Mouse (Mus musculus) heart, postnatal 25 days (tissue): ENCODE results near the gene Rpl41. TPM values are rescaled to one million over a fixed set of nuclear protein-coding genes. Genes with fewer than 3 reads are reported as not detected.
"Not testable (repeated sequence)": the region's sequence is repeated elsewhere in the genome, so short reads cannot be mapped to it uniquely, and the experiment has no call there.

Experiments used
- DNase-seq: peaks from one replicate; pipeline ENCODE4 v3.0.0; 2022; ENCODE audit warnings: low spot score
- intact Hi-C: fragments of 180-260 bp; cut with DNase I; formaldehyde crosslinking; loops from one replicate; pipeline ENCODE4 v1.15.1; 2025
- total RNA-seq, 2 experiments: library from RNA; stranded (reverse); gene quantifications; 2 replicates each; pipeline ENCODE4 v1.2.3; 2021

Gene Rpl41
- total RNA-seq, 2 experiments from 2014 or later: 1,495 to 1,582 TPM

DNA sequence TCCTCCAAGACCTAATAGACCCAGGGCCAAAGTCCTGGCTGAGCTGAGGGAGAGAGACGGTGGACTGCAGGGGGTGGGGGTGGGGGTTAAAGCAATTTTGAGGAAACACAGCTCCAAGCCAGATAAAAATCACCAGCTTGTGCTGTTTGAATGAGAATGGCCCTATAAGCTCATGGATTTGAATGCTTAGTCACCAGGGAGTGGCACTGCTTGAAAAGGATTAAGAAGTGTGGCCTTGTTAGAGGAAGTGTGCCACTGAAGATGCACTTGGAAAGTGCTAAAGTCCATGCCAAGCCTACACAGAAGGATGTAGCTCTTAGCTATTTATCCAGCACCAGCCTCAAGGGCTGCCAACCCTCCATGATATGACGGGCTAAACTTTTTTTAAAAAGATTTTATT lies 13.9 kb downstream of the Rpl41 start:
- intact Hi-C loops: loop anchor here (2.0 kb wide), 1 partner anchor 16 kb away; no protein-coding TSS in a partner anchor
- no peak for DNase-seq

DNA sequence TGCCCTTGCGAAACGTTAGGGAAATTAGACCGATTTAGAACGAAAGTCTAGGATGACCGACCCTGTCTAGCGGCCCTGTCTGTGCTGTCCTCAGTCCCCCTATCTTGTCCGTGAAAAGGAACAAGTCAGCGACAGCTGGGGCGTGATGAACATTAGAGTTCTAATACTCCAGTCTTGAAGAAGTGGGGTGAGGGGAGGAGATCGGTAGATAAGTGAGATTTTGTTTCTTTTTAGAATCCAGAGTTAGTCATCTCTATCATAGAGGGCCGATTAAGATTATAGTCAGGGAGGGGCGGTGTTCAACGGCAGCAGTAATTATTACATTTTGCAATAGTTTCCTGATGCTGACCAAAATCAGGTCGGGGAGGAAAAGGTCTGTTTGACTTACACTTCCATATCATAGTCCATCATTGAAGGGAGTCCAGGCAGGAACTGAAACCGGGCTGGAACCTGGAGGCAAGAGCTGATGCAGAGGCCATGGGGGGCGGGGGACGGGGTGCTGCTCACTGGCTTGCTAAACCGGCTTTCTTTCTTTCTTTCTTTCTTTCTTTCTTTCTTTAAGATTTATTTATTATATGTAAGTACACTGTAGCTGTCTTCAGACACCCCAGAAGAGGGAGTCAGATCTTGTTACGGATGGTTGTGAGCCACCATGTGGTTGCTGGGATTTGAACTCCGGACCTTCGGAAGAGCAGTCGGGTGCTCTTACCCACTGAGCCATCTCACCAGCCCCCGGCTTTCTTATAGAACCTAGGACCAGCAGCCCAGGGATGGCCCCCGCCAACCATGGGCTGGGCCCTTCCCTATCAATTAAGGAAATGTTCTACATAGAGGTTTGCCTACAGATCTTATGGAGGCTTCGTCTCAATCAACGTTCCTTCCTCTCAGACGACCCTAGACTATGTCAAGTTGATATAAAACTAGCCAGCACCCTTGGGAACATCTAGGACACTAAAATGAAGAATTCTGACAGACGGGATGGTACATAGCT lies 22.4 kb downstream of the Rpl41 start:
- intact Hi-C loops: loop anchor here (5.0 kb wide), 2 partner anchors 34 to 64 kb away; partner anchors contain the start of gene Myl6

DNA sequence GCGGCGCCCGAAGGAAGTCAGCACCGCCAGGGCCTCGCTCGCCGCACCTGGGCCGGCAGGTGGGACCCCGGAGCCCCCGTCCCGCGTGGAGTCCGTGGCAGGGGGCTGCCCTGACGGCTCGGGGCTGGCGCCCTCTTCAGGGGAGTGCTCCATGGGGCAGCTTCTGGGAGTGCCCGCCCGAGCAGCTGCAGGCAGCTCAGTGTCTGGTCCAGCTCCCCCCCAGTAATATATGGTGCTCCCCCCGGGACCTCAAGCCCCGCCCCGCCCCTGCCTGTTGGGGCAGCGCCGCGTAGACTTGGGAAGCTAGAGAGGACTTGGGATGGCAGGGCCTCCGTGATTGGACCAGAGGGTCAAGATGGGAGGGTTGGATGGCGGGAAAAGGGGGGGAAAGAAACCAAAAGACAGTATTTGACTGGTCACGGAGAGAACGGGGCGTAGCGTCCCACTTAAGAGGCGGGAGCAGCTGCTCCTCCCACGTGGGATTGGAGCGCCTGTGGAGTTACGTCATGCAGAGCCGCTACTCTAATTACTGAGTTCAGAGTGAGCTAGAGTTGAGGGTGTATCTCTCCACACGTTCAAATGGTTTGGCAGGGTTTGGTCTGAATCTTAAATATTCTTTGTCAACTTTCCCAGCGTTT lies 23.3 kb downstream of the Rpl41 start, which contains the start of gene Esyt1:
Gene Esyt1, minus strand, starts transcription at position 201 of the 638 bp plus-strand sequence.
- peak; percentile 95 for DNase-seq
- intact Hi-C loops: loop anchor here (5.0 kb wide), 2 partner anchors 33 to 63 kb away; partner anchors contain the start of gene Myl6

More for the DNA sequence above, 22.4 kb downstream of the Rpl41 start:
- DNase-seq: no peak

DNA sequence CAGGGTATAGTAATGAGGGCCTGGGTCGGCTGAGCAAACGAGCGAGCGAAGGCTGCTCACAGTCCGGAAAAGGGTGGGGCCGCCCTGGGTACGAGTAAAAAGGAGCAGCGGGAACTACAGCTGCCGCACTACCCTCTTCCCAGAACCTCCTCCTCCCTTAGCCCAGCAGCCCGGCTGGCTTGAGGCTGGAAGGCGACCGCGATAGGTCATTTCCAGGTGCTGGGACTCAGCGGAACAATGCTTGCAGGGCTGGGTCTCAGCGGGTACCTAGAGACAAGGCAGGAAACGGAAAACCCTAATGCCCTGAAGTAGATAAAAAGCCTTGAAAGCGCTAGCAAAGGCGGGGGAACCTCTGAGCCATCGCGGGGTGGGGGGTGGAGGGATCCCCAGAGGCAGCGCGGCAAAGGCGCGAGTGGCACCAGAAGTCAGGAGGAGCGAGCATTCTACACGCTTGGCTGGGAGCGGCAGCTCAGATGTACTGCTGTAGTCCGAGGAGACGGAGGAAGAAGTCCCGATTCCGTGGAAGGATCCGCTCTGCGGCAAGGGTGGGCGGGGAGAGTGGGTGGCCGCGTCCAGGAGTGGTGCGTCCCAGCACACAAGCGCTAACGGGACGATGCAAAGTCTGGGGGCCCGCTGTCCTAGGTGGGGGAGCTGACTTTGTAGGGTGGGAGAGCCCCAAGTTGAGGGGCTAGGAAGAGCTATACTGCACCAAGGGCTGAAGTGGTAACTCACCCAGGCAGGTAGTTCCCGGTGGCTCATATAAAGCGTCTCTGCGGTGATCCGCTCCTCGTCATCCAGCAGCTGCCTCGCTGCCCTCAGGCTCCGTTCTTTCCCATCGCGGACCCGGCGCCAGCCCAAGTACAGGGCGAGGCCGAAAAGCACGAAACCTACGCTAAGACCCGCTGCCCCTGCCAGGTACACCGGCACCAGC lies 24.1 kb downstream of the Rpl41 start:
- intact Hi-C loops: loop anchor here (5.0 kb wide), 2 partner anchors 33 to 63 kb away; partner anchors contain the start of gene Myl6

DNA sequence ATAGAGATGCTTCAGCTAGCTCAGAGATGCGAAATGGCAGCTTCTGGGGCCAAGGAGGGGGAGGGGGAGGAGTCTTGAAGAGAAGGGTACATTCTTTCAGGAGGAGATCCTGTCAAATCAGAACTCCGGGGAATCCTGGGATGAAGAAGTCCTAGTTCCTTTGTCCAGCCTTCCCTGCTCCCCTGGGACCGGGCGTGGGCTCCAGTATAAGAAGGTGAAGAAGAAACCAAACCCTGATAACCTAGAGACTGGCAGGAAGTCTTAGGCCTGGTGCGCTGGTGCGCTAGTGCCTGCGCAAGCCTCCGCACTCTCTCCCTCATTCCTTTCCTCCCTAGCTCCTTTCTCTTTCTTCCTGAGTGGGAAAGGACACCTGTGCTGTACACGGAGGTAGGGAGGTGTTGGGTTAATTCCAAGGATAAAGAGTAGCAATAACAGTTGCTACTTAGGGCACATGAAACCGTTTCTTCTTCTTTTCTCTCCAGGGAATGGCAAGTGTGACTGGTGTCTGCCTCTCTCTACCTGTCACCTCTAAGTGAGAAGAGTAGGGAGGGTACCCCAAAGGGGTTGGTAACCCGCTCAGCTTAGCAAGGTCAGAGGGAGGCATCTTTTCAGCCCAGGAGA lies 24.9 kb downstream of the Rpl41 start:
- DNase-seq: no peak
- intact Hi-C loops: no loop called here

More for the DNA sequence above, 24.1 kb downstream of the Rpl41 start:
- no peak for DNase-seq

DNA sequence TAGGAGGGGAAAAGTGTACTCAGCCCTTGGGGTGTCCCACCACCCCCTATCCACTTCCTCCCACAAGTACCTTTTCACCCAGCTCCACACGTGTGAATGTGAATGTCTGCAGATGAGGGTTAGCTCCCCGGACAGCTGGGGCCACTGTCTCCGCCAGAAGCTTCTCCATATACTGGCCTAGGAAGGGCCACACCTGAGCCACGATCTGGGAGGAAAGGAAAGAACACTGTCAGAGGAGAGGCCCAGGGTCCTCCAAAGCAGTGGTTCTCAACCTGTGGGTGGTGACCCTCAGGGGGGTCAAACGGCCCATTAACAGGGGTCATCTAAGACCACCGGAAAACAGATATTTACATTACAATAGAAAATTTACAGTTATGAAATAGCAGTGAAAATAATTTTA lies 26.8 kb downstream of the Rpl41 start:
- DNase-seq: no peak
- intact Hi-C loops: no loop called here

DNA sequence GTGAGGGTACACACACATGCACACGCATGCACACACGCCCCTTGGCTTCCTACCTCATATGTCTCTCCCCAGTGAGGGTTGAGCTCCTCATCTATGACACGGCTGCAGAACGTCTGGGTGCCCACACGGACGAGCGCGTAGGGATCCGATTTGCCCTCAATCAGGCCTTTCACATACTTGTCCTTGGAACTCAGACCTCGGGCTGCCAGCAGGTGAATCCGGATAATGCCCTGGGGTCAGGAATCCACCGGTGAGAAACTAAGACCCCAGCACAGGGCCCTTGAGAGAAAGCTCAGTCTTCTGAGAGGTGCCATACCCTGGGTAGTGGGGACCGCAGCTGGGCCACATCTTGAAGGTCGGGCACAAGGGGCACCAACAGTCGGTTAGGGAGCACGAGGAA lies 28.5 kb downstream of the Rpl41 start:
- intact Hi-C loops: no loop called here
- DNase-seq: no peak

DNA sequence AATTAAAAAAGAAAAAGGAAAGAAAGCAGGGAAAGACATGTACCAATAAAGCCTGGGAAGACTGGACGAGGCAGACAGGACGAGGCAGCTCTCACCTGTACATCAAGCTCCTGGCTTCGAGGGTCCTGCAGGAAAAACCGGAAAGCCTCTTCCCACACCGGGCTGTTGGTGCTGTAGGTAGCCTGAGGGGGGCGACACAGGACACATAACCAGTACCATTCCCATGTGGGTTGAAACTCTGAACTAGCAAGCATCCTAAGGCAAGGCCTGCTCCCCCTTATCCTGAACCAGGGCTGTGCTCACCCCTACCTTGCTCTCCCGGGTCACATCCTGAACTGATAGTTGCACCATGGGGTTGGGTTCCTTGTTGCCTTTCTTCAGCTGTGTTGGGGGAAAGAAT lies 30.3 kb downstream of the Rpl41 start:
- DNase-seq: no peak

DNA sequence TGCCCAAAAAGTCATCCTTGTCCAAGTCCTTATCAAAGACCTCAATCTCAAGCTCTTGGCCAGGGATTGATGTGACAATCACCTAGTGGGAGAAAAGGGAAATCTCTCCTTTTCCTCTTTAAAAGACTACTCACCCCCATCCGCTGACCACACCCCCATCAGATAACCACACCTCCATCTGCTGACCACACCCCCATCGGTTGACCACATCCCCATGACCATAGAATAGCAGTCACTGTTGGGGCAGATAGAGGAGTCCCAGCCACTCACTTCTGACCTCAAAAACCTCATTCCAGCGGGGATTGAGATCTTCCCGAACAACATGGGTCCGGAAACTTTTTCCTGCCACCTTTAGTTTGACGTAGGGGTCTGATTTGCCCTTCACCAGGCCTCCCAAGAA lies 32.4 kb downstream of the Rpl41 start:
- intact Hi-C loops: no loop called here
- DNase-seq: no peak

More for the DNA sequence above, 30.3 kb downstream of the Rpl41 start:
- intact Hi-C loops: loop anchor here (2.0 kb wide), 1 partner anchor 16 kb away; no protein-coding TSS in a partner anchor

DNA sequence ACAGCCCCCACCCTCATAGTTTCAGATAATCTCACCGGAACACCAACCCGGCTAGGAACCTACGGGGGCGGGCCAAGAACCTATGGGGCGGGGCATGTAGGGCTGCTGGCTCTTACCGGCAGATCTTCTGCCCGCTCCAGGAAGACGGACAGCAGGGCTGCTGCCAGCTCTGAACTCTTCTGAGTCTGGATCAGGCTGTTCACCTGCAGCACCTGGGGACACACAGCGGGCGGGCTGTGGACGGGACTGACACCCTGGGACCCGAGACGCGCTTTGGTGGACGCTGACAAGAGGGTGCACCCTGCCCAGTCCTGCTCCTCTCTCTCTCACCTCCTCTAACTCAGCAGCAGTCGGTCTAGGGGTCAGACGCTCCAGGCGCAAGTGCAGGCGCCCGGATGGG lies 33.1 kb downstream of the Rpl41 start:
- intact Hi-C loops: no loop called here
- DNase-seq: no peak

DNA sequence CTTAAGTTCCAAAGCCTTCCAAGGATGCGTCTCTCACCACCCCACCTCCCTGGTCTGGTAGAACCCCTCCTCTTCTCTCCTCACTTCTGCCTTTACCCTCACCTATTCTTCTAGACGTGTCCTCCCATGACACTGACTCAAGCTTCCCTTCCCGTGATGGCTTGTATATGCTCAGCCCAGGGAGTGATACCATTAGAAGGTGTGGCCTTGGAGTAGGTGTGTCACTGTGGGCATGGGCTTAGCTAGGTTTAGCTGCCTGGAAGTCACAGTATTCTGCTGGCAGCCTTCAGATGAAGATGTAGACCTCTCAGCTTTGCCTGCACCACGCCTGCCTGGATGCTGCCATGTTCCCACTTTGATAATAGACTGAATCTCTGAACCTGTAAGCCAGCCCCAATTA lies 34.1 kb downstream of the Rpl41 start:
- DNase-seq: no peak
- intact Hi-C loops: no loop called here

DNA sequence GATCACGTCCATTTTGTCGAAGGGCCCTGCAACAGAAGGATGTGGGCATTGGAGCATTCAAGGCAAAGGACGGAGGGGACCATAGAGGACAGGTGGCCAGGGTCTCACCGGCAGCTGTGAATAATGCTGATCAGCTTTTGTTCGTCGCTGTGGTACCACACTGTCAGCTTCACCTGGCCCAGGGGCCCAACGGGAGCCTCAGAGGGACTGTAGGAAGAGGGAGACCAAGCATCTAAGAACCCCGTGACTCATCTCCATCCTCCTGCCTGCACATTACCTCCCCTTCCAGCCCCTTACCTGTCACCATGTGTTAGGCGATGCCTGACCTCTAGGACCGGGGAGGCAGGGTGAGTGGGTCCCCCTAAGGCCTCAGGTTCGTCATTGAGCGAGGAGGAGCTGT lies 37.3 kb downstream of the Rpl41 start:
- intact Hi-C loops: no loop called here
- DNase-seq: no peak

DNA sequence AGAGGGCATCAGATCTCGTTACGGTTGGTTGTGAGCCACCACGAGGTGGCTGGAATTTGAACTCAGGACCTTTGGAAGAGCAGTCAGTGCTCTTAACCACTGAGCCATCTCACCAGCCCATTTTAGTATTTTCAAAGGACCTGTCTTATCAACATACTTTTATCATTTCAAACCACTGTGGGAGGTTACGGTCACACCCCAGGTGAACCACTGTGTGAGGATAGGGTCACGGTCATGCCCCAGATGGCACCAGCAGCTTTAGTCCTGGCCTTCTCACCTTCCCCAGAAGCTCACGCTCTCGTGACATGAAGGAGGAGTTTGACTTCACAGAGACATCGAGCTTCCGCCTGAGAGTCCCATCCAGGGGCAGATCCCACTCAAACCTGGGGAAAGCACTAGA lies 37.9 kb downstream of the Rpl41 start:
- intact Hi-C loops: no loop called here

DNA sequence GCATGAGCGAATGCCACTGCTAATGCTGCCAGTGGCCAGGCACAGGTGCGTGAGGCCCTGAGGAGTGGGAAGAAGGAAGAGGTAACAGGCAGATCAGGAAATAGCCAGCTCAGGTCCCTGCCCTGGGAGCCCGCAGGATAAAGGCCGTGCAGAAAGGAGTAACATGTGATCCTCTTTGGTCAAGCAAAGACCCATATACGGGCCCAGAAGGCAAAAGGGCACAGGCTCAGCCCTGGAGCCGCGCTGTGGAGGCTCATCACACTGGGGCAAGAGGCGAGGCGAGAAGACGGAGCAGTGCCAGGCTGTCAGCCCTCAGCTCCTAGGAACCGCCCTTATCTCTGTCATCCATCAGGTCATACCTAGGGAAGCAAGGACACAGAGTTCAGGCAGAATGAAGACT lies 38.8 kb downstream of the Rpl41 start:
- intact Hi-C loops: no loop called here
- DNase-seq: no peak

More for the DNA sequence above, 37.9 kb downstream of the Rpl41 start:
- DNase-seq: no peak

DNA sequence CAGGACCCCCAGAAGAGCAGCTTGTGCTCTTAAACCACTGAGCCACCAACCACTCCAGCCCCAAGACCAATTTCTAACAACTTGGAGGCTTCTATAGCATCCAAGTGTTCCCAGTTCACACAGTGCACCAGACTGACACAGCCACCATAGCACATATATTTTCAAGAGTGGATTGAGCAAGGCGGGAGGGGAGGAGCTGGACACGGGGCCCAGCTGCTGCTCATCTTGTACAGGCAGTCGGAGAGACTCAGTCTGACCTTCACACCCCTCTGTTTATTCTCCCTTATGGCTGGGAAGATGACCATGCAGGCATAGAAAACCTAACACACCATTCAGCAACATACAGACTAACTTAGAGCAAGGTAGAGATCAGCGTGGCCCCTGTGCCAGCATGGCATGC lies 39.3 kb downstream of the Rpl41 start:
- no peak for DNase-seq
- intact Hi-C loops: loop anchor here (5.0 kb wide), 1 partner anchor 32 kb away; no protein-coding TSS in a partner anchor

DNA sequence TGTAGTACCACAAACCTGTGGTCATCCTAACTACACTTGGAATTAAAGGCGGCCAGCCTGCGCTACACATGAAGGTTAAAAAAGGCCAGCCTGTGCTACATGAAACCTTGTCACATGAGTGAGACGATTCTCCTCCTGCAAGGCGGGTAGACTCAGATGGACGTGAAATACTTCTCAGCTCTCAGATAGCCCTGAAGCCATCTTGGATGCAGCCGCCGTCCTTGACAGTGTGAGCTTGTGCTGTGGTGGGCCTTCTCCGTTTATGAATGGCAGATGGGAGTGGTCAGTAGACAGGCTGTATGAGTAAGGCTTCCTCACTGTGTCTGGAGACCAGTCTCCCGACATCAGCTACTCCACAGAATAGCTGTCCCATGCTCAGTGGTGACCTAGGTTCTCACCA lies 39.9 kb downstream of the Rpl41 start:
- no peak for DNase-seq
- intact Hi-C loops: loop anchor here (5.0 kb wide), 1 partner anchor 33 kb away; no protein-coding TSS in a partner anchor

DNA sequence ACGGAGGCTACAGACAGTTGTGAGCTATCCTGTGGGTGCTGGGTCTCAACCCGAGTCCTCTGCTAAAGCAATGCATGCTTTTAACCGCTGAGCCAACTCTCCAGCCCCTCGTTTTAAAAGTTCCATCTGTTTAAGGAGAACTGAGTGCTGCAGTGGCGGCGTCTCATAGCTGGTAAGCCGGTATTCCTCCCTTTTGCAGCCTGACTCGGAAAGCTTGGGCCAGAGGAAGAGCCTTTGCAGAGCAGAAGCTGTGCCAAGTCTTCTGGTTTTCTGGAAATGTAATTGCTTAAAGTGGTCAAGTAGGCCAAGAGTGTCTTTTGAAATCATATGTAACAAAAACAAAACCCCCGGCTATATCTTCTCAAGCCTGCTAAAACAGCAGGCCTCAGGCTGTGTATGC lies 40.8 kb downstream of the Rpl41 start:
- DNase-seq: no peak
- intact Hi-C loops: loop anchor here (5.0 kb wide), 1 partner anchor 34 kb away; no protein-coding TSS in a partner anchor

DNA sequence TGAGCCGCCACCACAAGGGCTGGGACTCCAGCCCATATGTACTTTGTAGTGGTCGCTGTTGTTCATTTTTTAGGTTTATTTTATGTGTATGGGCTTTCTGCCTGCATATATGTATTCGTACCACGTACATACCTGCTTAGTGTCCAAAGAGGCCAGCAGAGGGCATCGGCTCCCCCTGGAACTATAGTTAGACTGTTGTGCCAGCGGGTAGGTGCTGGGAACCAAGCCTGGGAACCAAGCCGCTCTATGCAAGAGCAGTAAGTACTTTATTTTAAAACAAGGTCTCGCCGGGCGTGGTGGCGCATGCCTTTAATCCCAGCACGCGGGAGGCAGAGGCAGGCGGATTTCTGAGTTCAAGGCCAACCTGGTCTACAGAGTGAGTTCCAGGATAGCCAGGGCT lies 43.1 kb downstream of the Rpl41 start:
- intact Hi-C loops: loop anchor here (5.0 kb wide), 1 partner anchor 36 kb away; no protein-coding TSS in a partner anchor
- DNase-seq: no peak

DNA sequence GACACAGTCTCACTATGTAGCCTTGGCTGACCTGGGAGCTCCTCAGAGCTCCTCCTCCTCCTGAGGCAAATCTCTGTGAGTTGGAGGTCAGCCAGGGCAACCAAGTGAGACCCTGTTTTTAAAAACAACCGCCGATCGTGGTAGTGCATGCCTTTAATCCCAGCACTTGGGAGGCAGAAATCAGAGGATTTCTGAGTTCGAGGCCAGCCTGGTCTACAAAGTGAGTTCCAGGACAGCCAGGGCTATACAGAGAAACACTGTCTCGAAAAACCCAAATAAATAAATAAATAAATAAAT lies 43.8 kb downstream of the Rpl41 start:
- intact Hi-C loops: loop anchor here (5.0 kb wide), 1 partner anchor 37 kb away; no protein-coding TSS in a partner anchor
- DNase-seq: not testable (repeated sequence)
